Mouse (Mus musculus): ENCODE data around the gene 1700011L22Rik.
A peak's percentile ranks its signal among the peaks of the same experiment; 100 is the strongest.

Gene 1700011L22Rik

DNA sequence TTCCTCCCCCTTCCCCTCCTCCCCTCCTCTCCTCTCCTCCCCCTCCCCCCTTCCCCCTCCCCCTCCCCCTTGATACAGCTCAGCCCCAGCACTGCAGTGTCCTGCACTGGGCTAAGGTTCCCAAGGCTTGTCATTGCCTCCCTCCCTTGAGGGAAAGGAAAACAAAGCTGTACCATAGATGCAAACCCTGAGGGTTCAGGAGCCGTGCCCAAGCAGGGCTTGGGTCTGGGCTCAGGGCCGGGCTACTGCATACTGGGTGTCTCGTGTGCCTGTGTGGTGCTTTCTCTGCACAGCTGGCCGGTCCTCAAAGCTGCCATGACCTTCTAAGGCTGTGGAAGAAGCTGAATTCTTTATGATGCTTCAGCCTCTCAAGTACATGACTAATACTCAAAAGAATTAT, 74.8 kb downstream of the 1700011L22Rik start:
- DNase-seq (ENCODE audit: low spot score in 2 of 2): no peak

DNA sequence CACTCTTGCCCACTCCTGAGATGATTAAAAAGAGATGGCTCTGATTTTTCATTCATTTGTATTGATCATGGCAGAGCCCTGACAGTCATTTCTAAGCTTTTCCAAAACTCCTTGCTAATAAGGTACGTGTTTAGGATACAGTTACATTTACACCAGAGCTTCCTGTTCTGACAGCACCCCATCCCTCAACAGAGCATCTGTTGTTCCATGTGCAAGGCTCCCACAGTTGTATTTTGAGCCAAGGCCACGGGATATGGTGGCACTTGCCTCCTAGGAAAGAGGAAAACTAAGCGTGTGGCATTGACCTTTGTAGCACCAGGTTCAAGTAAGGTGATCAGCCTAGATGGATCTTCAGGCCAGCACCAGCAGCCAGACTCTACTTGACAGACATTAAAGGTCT, 83.1 kb downstream of the 1700011L22Rik start:
- DNase-seq (ENCODE audit: low spot score in 2 of 2): no peak

DNA sequence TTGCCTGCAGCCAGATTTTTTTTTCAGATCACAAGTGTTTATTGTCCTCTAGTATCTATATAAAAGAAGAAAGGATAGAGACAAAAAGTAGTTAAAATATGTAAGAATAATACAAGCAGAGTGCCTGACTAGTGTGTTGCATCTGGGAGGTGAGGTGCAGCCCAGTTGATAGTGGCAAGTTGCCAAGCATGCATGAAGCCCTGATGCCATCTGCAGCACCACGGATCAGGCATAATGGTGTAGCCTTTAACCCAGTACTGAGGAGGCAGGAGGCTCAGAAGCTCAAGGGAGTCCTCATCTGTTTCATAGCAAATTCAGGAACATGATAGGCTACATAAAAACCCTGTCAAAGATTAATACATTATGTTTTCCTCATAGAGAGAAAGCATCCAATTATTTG, 84.0 kb downstream of the 1700011L22Rik start:
- DNase-seq (ENCODE audit: low spot score in 2 of 2): no peak

DNA sequence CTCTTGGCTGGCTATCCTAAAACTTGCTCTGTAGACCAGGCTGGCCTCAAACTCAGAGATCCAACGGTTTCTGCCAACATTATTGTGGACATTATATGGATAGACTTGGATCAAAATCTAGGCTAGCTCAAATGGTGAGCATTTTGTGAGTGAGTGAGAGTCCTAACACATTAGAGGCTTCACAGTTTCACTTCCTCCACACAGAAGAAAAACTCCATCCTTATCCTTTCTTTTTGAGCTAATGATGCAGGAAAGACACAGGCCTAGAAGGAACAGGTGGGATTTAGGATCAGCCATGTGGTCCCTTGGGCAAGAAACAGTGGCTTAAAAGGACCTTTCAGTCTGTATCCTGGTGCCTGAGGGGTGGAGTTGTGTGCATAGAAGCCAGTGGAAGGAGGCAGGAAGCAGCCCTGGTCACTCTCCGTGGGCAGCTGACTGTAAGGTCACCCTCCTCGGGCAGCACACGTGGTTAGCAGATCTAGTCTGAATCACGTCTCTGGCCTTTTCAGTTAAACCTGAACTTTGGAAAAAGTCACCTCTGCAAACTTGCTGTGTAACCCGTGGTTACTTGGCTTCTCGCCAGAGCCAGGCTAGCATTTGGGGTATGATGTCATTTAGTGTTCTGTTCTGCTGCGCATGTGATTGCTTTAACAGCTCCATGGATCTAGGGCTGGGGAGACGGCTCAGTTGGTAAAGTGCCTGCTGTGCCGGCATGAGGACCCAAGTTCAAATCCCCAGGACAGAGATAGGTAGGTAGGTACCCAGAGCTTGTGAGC, 85.6 kb downstream of the 1700011L22Rik start:
- peak in 1 of 2 experiments; percentile 44 for DNase-seq (ENCODE audit: low spot score in 2 of 2)

DNA sequence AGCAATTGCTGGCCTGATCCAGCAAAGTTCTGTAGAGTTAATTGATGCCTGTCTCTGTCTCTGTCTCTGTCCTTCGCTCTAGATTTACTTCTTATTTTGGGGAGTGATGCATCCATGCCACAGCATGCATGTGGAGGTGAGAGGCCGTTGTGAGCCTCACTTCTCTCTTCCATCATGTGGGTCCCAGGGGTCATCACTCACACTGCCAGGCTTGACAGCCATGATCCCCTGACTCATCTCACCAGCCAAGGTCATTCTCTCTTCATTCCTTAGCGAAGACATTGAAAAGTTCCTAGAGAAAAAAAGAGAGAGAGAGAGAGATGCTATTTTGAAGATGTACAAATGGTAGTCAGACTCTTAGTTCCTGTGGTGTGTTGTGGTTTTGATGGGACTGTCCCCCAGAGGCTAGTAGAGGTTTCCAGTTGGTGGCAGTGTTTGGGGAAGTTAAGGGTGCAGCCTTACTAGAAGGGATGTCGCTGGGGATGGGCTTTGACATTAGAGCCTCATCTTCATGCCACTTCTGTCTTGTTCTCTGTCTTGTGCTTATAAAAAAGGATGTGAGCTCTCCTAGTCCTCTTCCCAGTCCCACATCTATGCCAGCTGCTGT, 87.1 kb downstream of the 1700011L22Rik start:
- DNase-seq (ENCODE audit: low spot score in 2 of 2): peak in 1 of 2 experiments; percentile 44

Measured in spleen, postnatal 10 days (tissue).